Mouse (Mus musculus) liver, embryonic 16.5 days (tissue): ENCODE measurements around the gene Htra2. TPM values are rescaled to one million over a fixed set of nuclear protein-coding genes. Genes with fewer than 3 reads are reported as not detected.

Source experiments
- ATAC-seq: fragments of 200-750 bp; cut with Nextera tagmentation; 2 replicates; pipeline ENCODE4 v1.8.0; 2017; ENCODE audit warnings: low read depth, mild to moderate bottlenecking, moderate number of reproducible peaks, moderate library complexity
- H3K27ac ChIP-seq: fragments of 300-500 bp; sonication (generic); 2 replicates; pipeline ENCODE4 v1.5.1; 2014; ENCODE audit warnings: mild to moderate bottlenecking, low read length
- H3K27me3 ChIP-seq: fragments of 300-500 bp; sonication (generic); 2 replicates; pipeline ENCODE4 v1.6.1; 2014; ENCODE audit warnings: low read depth, low read length, mixed read lengths; ENCODE audit not compliant: control insufficient read depth, insufficient read depth
- H3K36me3 ChIP-seq: fragments of 300-500 bp; sonication (generic); 2 replicates; pipeline ENCODE4 v1.6.1; 2014; ENCODE audit warnings: mild to moderate bottlenecking; ENCODE audit not compliant: control insufficient read depth, insufficient read depth
- H3K4me1 ChIP-seq: fragments of 300-500 bp; sonication (generic); 2 replicates; pipeline ENCODE4 v1.6.1; 2014; ENCODE audit warnings: low read depth, low read length, mixed read lengths; ENCODE audit not compliant: control insufficient read depth
- H3K4me2 ChIP-seq: fragments of 300-500 bp; sonication (generic); 2 replicates; pipeline ENCODE4 v1.6.1; 2014; ENCODE audit warnings: low read depth, low read length, mixed read lengths
- H3K4me3 ChIP-seq: fragments of 300-500 bp; sonication (generic); 2 replicates; pipeline ENCODE4 v1.5.1; 2014; ENCODE audit warnings: low read depth, mild to moderate bottlenecking, low read length
- H3K9ac ChIP-seq: fragments of 300-500 bp; sonication (generic); 2 replicates; pipeline ENCODE4 v1.6.1; 2014; ENCODE audit warnings: low read depth, low read length
- H3K9me3 ChIP-seq: fragments of 300-500 bp; sonication (generic); replicated peaks from 2 replicates; pipeline ENCODE4 v1.6.1; 2016; ENCODE audit warnings: low read length; ENCODE audit not compliant: control insufficient read depth
- WGBS: fragments of 180-500 bp; shearing (Covaris S2); extraction: QIAGEN DNeasy Blood & Tissue Kit; methylation state at CpG from one replicate; pipeline ENCODE4 v1.1.7; 2014; ENCODE audit not compliant: insufficient replicate concordance; 5-methylcytosine and 5-hydroxymethylcytosine counted together
- polyA plus RNA-seq: library from polyadenylated mRNA; unstranded; fragments of >200 nt; fragmentation: Nextera tagmentation; extraction: Ambion mirVana; gene quantifications from 2 replicates; pipeline ENCODE4 v1.2.1, GENCODE M21; 2015

Htra2 gene
- polyA plus RNA-seq, 1 experiment from 2014 or later: 72.0 TPM

- no peak overlapping the region for H3K27ac ChIP-seq
- no peaks in the 10 kb centered on the region for H3K36me3 ChIP-seq
- WGBS: 20% methylated on average over 9 of the region's 9 CpGs
- H3K27me3 ChIP-seq: peaks cover 80% of the 10 kb centered on the region
- 0 out of 2 replicates have a peak overlapping the region, but pooled peaks have one; percentile 28 for H3K4me2 ChIP-seq
- H3K4me3 ChIP-seq: peak overlapping the region; percentile 10; the same call in 1 of the 2 replicates
- ATAC-seq: no peak
- no peaks in the 10 kb centered on the region for H3K9me3 ChIP-seq
- no peak overlapping the region for H3K9ac ChIP-seq
- no peaks in the 10 kb centered on the region; the same call in 1 of the 2 replicates for H3K4me1 ChIP-seq
Observed at GRCm38 (mm10) chr6:83087926-83088260, 32.8 kb upstream of the Htra2 start.

GRCm38 (mm10) chr6:83087205-83087925 lies 32.3 kb upstream of the Htra2 start:
- Histone ChIP-seq H3K27me3 (peaks cover 79% of the 10 kb centered on the region), H3K4me1 (no peaks in the 10 kb centered on the region; the same call in 1 of the 2 replicates), H3K4me2 (peak overlapping the region; percentile 28), H3K9me3 (no peaks in the 10 kb centered on the region), H3K4me3 (peak overlapping the region; percentile 10), H3K36me3 (no peaks in the 10 kb centered on the region), H3K9ac (no peak overlapping the region), H3K27ac (no peak overlapping the region)
- 3% methylated on average over 47 of the region's 47 CpGs for WGBS
- ATAC-seq: no peak

GRCm38 (mm10) chr6:83086121-83087035 lies 31.3 kb upstream of the Htra2 start, which contains the start of gene Lbx2:
Gene Lbx2, plus strand, starts transcription at chr6:83086367.
- 4% methylated on average over 42 of the region's 42 CpGs for WGBS
- Histone ChIP-seq H3K27ac (no peak within 1 kb of the TSS), H3K9ac (no peak within 1 kb of the TSS)

GRCm38 (mm10) chr6:83084477-83084876 lies 29.4 kb upstream of the Htra2 start:
- ATAC-seq: no peak
- H3K4me3 ChIP-seq: no peak overlapping the region
- H3K36me3 ChIP-seq: peaks cover 2% of the 10 kb centered on the region; the same call in 1 of the 2 replicates
- no peaks in the 10 kb centered on the region for H3K9me3 ChIP-seq
- H3K4me1 ChIP-seq: no peaks in the 10 kb centered on the region; the same call in none of the 2 replicates
- no peak overlapping the region for H3K27ac ChIP-seq
- no peak overlapping the region for H3K4me2 ChIP-seq
- H3K27me3 ChIP-seq: peaks cover 66% of the 10 kb centered on the region
- H3K9ac ChIP-seq: no peak overlapping the region
- 17% methylated on average over 6 of the region's 6 CpGs for WGBS

More at GRCm38 (mm10) chr6:83086121-83087035, 31.3 kb upstream of the Htra2 start, which contains the start of gene Lbx2:
- Histone ChIP-seq H3K4me2 (peak within 1 kb of the TSS; percentile 28), H3K4me1 (no peaks in the 10 kb centered on the region; the same call in 1 of the 2 replicates), H3K27me3 (peaks cover 79% of the 10 kb centered on the region), H3K36me3 (peaks cover 2% of the 10 kb centered on the region; the same call in 1 of the 2 replicates), H3K9me3 (no peaks in the 10 kb centered on the region), H3K4me3 (0 out of 2 replicates have a peak within 1 kb of the TSS, but pooled peaks have one; percentile 10)
- ATAC-seq: no peak

GRCm38 (mm10) chr6:83083497-83083896 lies 28.4 kb upstream of the Htra2 start:
- no peak overlapping the region for H3K4me2 ChIP-seq
- H3K27ac ChIP-seq: no peak overlapping the region
- ATAC-seq: no peak
- H3K4me1 ChIP-seq: peaks cover 8% of the 10 kb centered on the region
- peaks cover 2% of the 10 kb centered on the region; the same call in 1 of the 2 replicates for H3K36me3 ChIP-seq
- H3K9ac ChIP-seq: no peak overlapping the region
- WGBS: 48% methylated on average over 5 of the region's 5 CpGs
- no peak overlapping the region for H3K4me3 ChIP-seq
- peaks cover 58% of the 10 kb centered on the region for H3K27me3 ChIP-seq
- no peaks in the 10 kb centered on the region for H3K9me3 ChIP-seq

- Histone ChIP-seq H3K4me1 (peaks cover 11% of the 10 kb centered on the region), H3K9ac (no peak overlapping the region), H3K27ac (no peak overlapping the region), H3K27me3 (peaks cover 41% of the 10 kb centered on the region), H3K36me3 (peaks cover 2% of the 10 kb centered on the region; the same call in 1 of the 2 replicates), H3K4me2 (no peak overlapping the region), H3K9me3 (no peaks in the 10 kb centered on the region), H3K4me3 (no peak overlapping the region)
- no peak for ATAC-seq
- 75% methylated on average over 5 of the region's 5 CpGs for WGBS
Observed at GRCm38 (mm10) chr6:83080210-83080609, 25.1 kb upstream of the Htra2 start.

GRCm38 (mm10) chr6:83078324-83078858 lies 23.3 kb upstream of the Htra2 start:
- peak overlapping the region; percentile 92 for H3K9ac ChIP-seq
- peaks cover 40% of the 10 kb centered on the region for H3K27me3 ChIP-seq
- H3K4me3 ChIP-seq: peak overlapping the region; percentile 87
- H3K36me3 ChIP-seq: peaks cover 2% of the 10 kb centered on the region; the same call in 1 of the 2 replicates
- peak overlapping the region; percentile 83 for H3K27ac ChIP-seq
- peaks cover 11% of the 10 kb centered on the region for H3K4me1 ChIP-seq
- peak; percentile 92 for ATAC-seq
- under 1% methylated on average over 46 of the region's 46 CpGs for whole genome bisulfite sequencing
- H3K4me2 ChIP-seq: peak overlapping the region; percentile 98
- H3K9me3 ChIP-seq: no peaks in the 10 kb centered on the region

- Histone ChIP-seq H3K9ac (peak within 1 kb of the TSS; percentile 92), H3K27ac (peak within 1 kb of the TSS; percentile 83), H3K4me2 (peak within 1 kb of the TSS; percentile 98), H3K4me3 (peak within 1 kb of the TSS; percentile 87), H3K4me1 (peaks cover 11% of the 10 kb centered on the region), H3K27me3 (peaks cover 39% of the 10 kb centered on the region), H3K36me3 (peaks cover 2% of the 10 kb centered on the region; the same call in 1 of the 2 replicates), H3K9me3 (no peaks in the 10 kb centered on the region)
- ATAC-seq: peak; percentile 33
- under 1% methylated on average over 54 of the region's 54 CpGs for WGBS
Observed at GRCm38 (mm10) chr6:83077630-83078323, 22.7 kb upstream of the Htra2 start, which contains the start of gene Pcgf1. Gene Pcgf1, plus strand, starts transcription at chr6:83077869.
